Mouse (Mus musculus) gastrocnemius, postnatal 14 days (tissue): Measurements from ENCODE around the gene Nav2. TPM values are rescaled to one million over a fixed set of nuclear protein-coding genes. Genes with fewer than 3 reads are reported as not detected.

Experiments
- DNase-seq: peaks from one replicate; pipeline ENCODE4 v3.0.0; 2021; ENCODE audit warnings: mixed read lengths
- intact Hi-C: fragments of 180-260 bp; cut with DNase I; formaldehyde crosslinking; loops from one replicate; pipeline ENCODE4 v1.15.1; 2025; ENCODE audit warnings: low total_unique reads
- total RNA-seq, 2 experiments: library from RNA; stranded (reverse); gene quantifications; 2 replicates each; pipeline ENCODE4 v1.2.3; 2021

Nav2 gene
- total RNA-seq, 2 experiments from 2014 or later, result 26.2 to 39.3 TPM

GRCm38 (mm10) chr7:49075333-49075934, 166.9 kb downstream of the Nav2 start:
- no peak for DNase-seq
- intact Hi-C loops, result no loop called here

- intact Hi-C loops, result no loop called here
- no peak for DNase-seq
Observed at GRCm38 (mm10) chr7:49076283-49076694, 167.8 kb downstream of the Nav2 start.

GRCm38 (mm10) chr7:49078930-49079329, 170.4 kb downstream of the Nav2 start:
- intact Hi-C loops, result no loop called here
- DNase-seq, result no peak

DNA sequence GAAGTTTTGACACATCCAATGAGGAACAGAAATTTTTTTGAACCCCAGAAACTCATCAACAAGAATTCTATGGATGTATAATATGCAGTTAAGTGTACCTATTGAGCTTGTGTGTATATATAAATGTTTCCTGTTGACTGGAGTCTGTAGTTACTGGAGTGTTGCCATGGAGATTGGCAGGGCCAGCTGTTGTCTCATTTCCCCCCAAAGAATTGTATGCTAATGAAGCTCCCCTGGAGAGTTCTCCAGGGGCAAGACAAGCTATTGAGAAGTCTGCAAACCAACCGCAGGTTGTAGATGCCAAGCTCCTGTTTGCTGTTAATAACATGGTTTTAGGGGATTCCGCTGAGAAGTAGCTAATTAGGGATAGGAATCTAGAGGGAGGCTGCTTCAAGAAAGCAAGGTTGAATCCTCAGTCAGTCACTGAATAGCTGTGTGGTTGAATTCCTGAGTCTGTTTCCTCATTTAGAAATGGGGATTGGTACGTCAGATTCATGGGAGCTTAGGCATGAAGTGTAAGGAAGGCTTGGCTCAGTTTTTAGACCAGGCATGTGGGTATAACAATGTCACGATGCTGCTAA, 174.2 kb downstream of the Nav2 start:
- intact Hi-C loops, result no loop called here

DNA sequence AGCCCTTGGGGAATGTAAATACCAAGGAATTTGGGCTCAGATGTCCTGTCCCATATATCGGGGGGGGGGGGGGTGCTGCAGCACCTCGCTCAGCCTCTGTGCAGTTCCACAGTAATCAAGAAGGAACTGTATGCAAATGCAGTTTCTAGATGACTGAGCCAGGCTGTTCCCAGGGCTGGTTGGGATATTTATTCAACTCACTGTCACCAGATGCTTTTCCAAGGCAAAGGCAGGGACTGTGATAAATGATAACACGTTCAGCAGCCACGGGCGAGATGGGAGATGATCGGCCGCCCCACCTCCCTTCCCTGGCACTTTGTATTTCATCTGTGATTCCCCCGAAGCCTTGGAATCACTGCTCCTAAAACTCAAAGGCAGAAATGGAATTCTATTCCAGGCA, 176.3 kb downstream of the Nav2 start:
- intact Hi-C loops, result no loop called here
- DNase-seq, result no peak

More for the DNA sequence above, 174.2 kb downstream of the Nav2 start:
- DNase-seq, result no peak

DNA sequence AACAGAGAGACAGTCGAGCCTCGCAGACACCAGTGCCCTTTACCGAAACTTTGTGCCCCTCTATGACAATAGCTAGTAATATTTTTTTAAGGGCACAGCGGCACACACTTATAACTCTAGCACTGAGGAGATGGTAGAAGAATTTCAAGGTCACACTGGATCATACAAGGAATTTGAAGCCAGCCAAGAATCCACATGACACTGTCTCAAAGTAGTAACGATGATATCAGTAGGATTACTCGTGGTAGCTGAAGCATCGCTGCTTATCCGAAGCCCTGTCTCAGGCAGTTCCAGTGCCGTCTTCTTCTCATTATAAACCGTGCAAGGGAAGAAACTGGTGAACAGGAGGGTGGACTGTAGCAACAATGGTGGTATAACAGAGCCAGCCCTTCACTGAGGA, 177.2 kb downstream of the Nav2 start:
- intact Hi-C loops, result no loop called here
- DNase-seq, result no peak

DNA sequence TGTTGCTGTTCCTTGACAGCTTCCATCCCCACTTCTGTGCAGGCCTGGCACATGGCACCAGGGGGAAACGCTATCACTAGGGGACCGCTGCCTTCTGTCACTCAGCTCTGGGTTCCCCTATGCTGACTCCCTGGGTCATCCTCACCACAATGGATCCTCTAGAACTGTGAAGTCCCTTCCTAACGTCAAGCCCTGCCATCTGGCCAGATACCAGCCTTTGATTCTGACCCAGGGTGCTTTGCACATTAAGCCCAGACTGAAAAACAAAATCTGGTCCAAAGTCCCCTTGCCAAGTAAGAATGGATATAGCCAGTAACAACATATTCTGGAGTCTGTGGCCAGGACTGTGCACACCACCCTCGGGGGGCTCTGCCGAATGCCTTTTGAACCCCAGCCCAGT, 178.6 kb downstream of the Nav2 start:
- DNase-seq, result no peak
- intact Hi-C loops, result no loop called here

- intact Hi-C loops, result no loop called here
- DNase-seq, result no peak
Observed at GRCm38 (mm10) chr7:49088198-49088912, 179.8 kb downstream of the Nav2 start.

DNA sequence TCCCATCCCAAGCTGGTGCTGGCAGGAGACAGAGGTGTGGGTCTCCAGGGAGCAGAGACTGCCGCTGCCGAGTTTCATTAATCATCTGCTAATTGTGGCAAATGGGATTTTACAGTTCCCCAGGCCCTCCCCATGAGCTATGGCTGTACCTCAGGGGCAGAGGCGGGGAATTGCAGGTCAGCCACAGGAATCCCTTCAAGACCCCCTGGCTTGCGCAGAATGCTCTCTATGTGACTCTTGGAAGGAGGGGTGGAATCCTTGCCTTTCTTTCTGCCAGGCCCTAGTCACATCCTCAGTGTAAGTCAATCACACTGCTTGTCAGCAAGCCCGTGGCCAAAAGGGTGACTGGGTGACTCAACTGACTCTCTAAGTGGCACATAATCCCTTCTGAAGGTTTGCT, 182.9 kb downstream of the Nav2 start:
- no peak for DNase-seq
- intact Hi-C loops, result no loop called here

DNA sequence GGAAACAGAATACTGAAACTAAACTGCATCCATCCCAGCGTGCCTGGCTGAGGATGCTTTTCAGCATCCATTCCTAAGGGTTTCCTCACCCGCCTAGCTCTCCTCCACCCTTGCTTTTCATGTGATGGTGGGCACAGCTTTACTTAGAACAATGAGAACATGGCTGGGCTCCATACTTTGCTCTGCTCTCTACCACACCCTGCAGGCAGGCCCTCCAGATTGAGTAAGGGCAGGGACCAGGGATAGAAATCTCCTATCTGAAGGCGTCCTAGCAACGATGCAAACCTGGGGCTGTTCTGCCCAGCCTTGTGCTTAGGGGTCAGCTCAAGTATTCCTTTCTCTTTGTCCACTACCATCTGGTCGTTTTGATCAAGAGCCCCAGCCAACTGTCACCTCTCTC, 183.4 kb downstream of the Nav2 start:
- intact Hi-C loops, result no loop called here

GRCm38 (mm10) chr7:49093596-49093995, 185.1 kb downstream of the Nav2 start:
- intact Hi-C loops, result no loop called here
- DNase-seq, result no peak

More for the DNA sequence above, 183.4 kb downstream of the Nav2 start:
- DNase-seq, result no peak

- intact Hi-C loops, result no loop called here
- DNase-seq, result no peak
Observed at GRCm38 (mm10) chr7:49094531-49094930, 186.0 kb downstream of the Nav2 start.

DNA sequence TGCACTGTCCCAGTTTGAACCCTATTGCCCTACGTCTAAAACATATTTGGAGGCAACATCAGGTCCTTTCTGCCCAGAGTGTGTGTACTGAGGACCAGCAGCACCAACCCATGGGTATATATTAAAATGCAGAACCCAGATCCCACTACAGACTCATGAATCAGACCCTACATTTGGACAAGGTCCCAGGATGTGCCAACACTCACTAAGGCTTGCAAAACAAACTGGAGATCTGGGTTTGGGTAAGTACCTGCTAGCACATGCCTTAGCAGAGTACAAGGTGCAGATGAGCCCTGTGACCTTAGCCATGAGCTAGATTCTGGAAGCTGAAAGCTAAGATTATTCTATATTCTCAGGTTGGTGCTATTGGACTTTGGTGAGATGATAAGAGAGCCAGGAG, 192.8 kb downstream of the Nav2 start:
- no peak for DNase-seq
- intact Hi-C loops, result no loop called here

DNA sequence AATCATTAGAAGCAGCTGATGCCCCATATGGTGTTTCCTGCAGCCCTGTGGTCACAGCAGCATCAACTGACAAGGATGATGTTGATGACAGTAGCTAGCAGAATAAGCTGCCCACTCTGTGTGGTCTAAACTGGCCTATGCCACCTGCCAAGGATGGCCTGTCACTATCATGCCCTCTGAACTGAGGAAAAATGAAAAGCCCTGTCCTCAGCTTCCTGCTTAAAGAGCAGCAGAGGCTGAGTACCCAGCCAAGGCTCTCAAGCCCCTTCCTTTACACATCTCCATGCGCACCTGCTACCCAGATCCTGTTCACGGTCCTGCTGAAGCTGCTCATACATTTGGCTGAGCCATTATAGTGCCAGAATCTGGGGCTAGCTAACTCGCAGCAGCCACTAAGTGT, 193.7 kb downstream of the Nav2 start:
- intact Hi-C loops, result no loop called here
- no peak for DNase-seq

- DNase-seq, result no peak
- intact Hi-C loops, result no loop called here
Observed at GRCm38 (mm10) chr7:49104376-49104775, 195.9 kb downstream of the Nav2 start.

DNA sequence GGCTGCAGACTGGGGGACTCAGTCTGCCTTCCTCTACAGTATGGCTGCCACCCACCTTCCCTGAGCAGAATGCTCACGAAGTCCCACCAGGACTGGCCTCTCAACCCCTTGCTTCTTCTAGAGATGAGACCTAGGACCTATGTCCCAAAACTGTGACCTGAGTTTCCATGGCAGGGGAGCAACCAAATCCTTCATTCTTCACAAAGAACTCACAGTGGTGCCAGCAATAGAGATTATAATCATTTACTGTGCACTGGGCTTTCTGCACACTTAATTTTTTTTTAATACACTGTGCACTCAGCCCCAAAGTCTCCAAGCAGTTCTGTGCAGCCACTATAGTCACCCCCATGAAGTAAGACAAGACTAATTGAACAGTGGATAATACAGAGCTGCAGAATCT, 196.3 kb downstream of the Nav2 start:
- DNase-seq, result no peak
- intact Hi-C loops, result no loop called here

- no peak for DNase-seq
- intact Hi-C loops, result no loop called here
Observed at GRCm38 (mm10) chr7:49105501-49105900, 197.0 kb downstream of the Nav2 start.

- DNase-seq, result no peak
- intact Hi-C loops, result no loop called here
Observed at GRCm38 (mm10) chr7:49108076-49108475, 199.6 kb downstream of the Nav2 start.

- no peak for DNase-seq
Observed at GRCm38 (mm10) chr7:49119016-49119415, 210.5 kb downstream of the Nav2 start.

GRCm38 (mm10) chr7:49119794-49120487, 211.4 kb downstream of the Nav2 start:
- intact Hi-C loops, result loop anchor here (5.0 to 10.0 kb wide), 2 partner anchors 195 to 228 kb away; no protein-coding TSS in a partner anchor
- DNase-seq, result no peak

More at GRCm38 (mm10) chr7:49119016-49119415, 210.5 kb downstream of the Nav2 start:
- intact Hi-C loops, result loop anchor here (5.0 to 10.0 kb wide), 2 partner anchors 194 to 227 kb away; no protein-coding TSS in a partner anchor
